Mouse (Mus musculus) thymus, adult 2 months (tissue): ENCODE measurements around the gene Tbc1d14. TPM values are rescaled to one million over a fixed set of nuclear protein-coding genes. Genes with fewer than 3 reads are reported as not detected.
A peak's percentile ranks its signal among the peaks of the same experiment; 100 is the strongest.

Experiments
- DNase-seq: peaks from one replicate; pipeline ENCODE4 v3.0.0; 2021
- H3K27ac ChIP-seq: fragments of 200-500 bp; 2 replicates; pipeline ENCODE4 v1.5.1; 2012; ENCODE audit warnings: low read length, control low read depth; ENCODE audit not compliant: control insufficient read depth, insufficient read depth
- H3K27me3 ChIP-seq: fragments of 200-500 bp; 2 replicates; pipeline ENCODE4 v1.6.1; 2012; ENCODE audit warnings: mild to moderate bottlenecking, low read length, moderate library complexity, mixed read lengths; ENCODE audit not compliant: control insufficient read depth, insufficient read depth
- H3K36me3 ChIP-seq: fragments of 200-500 bp; 2 replicates; pipeline ENCODE4 v1.6.1; 2012; ENCODE audit warnings: mild to moderate bottlenecking, low read length, moderate library complexity; ENCODE audit not compliant: control insufficient read depth, insufficient read depth
- H3K4me1 ChIP-seq: fragments of 200-500 bp; replicated peaks from 2 replicates; pipeline ENCODE4 v1.6.1; 2012; ENCODE audit warnings: low read length; ENCODE audit not compliant: control insufficient read depth, insufficient read depth
- H3K4me3 ChIP-seq: fragments of 200-500 bp; 2 replicates; pipeline ENCODE4 v1.5.1; 2012; ENCODE audit warnings: mild to moderate bottlenecking, low read length, control low read depth, moderate library complexity; ENCODE audit not compliant: control insufficient read depth, insufficient read depth
- CTCF ChIP-seq: fragments of 200-500 bp; IDR thresholded peaks from 2 replicates; pipeline ENCODE4 v1.5.1; 2012; ENCODE audit warnings: mild to moderate bottlenecking, control low read depth, low read length, moderate library complexity, borderline replicate concordance; ENCODE audit not compliant: control insufficient read depth, poor library complexity, insufficient read depth; ENCODE audit errors: extremely low read depth
- POLR2A ChIP-seq: fragments of 200-500 bp; IDR thresholded peaks from 2 replicates; pipeline ENCODE4 v1.6.1; 2012; ENCODE audit warnings: mild to moderate bottlenecking, low read length, control low read depth, moderate library complexity; ENCODE audit not compliant: control insufficient read depth, poor library complexity, insufficient read depth; ENCODE audit errors: extremely low read depth
- WGBS: fragments of 180-500 bp; shearing (Covaris S2); methylation state at CpG from one replicate; pipeline ENCODE4 v1.1.7; 2018; 5-methylcytosine and 5-hydroxymethylcytosine counted together
- polyA plus RNA-seq: library from polyadenylated mRNA; depleted of rRNA; stranded (reverse); fragments of >200 nt; gene quantifications from 2 replicates; pipeline ENCODE4 v1.2.3, GENCODE M21; 2012

Tbc1d14 gene
- polyA plus RNA-seq, 1 experiment: 48.6 TPM

DNA sequence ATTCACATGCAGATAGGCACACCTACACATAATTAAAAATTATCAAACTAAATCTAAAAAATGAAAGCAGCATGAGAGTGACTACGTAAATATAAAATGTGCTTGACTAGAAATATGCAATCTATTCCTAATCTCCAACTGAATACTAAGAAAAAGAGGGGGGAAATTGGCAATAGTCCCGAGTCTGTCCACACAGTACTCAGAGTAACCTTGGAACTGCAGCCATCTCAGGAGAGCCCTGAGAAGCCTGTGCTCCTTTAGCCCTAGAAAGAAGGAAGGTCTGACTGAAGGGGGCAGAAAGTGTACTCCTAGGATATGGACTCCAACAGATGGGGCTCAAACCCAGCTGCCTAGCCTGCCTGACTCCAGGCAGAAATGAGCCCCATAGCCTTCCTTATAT, 34.5 kb downstream of the Tbc1d14 start:
- peaks cover 34% of the 10 kb centered on the region for H3K4me1 ChIP-seq

GRCm38 (mm10) chr5:36557584-36558308, 35.3 kb downstream of the Tbc1d14 start:
- Histone ChIP-seq H3K4me1 (peaks cover 33% of the 10 kb centered on the region), H3K27ac (peak overlapping the region; percentile 89), H3K4me3 (no peak overlapping the region), H3K27me3 (no peaks in the 10 kb centered on the region), H3K36me3 (no peaks in the 10 kb centered on the region)
- TF ChIP-seq POLR2A (no peak), CTCF (no peak)
- 27% methylated on average over 7 of the region's 7 CpGs for WGBS
- peak; percentile 69 for DNase-seq

More for the DNA sequence above, 34.5 kb downstream of the Tbc1d14 start:
- H3K36me3 ChIP-seq: no peaks in the 10 kb centered on the region
- no peak overlapping the region for H3K4me3 ChIP-seq
- no peak overlapping the region for H3K27ac ChIP-seq
- whole genome bisulfite sequencing: 89% methylated on average over 2 of the region's 2 CpGs
- no peak for TF ChIP-seq POLR2A
- no peak for TF ChIP-seq CTCF
- H3K27me3 ChIP-seq: no peaks in the 10 kb centered on the region
- DNase-seq: no peak

GRCm38 (mm10) chr5:36556906-36557305, 36.2 kb downstream of the Tbc1d14 start:
- no peak for DNase-seq
- no peaks in the 10 kb centered on the region for H3K27me3 ChIP-seq
- peak overlapping the region; percentile 53; the same call in 1 of the 2 replicates for H3K27ac ChIP-seq
- H3K4me1 ChIP-seq: peaks cover 36% of the 10 kb centered on the region
- 93% methylated on average over 3 of the region's 3 CpGs for WGBS
- H3K36me3 ChIP-seq: no peaks in the 10 kb centered on the region
- H3K4me3 ChIP-seq: no peak overlapping the region
- TF ChIP-seq POLR2A (no peak), CTCF (no peak)

DNA sequence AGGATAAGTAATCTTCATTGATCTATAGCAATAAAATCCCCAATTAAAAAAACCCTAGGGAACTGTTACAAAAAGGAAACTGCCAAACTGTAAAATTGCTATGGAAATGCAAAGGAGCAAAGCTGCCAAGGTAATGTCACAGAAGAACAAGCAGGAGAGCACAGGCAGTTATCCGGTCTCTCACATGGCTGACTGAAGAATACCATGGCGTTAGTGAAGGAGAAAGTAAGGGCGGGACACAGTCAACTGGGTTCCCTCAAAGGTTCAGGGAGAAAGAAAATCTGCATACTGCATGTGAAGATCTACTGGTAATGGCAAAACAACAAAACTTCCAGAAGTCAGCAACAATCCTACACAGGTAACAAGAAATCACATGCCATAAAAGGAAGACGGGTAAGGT, 36.8 kb downstream of the Tbc1d14 start:
- H3K36me3 ChIP-seq: no peaks in the 10 kb centered on the region

GRCm38 (mm10) chr5:36554496-36554895, 38.6 kb downstream of the Tbc1d14 start:
- H3K36me3 ChIP-seq: no peaks in the 10 kb centered on the region
- WGBS: 78% methylated on average over 5 of the region's 5 CpGs
- peaks cover 46% of the 10 kb centered on the region for H3K4me1 ChIP-seq
- no peaks in the 10 kb centered on the region for H3K27me3 ChIP-seq
- peak overlapping the region; percentile 95 for H3K27ac ChIP-seq
- TF ChIP-seq POLR2A: no peak
- TF ChIP-seq CTCF: no peak
- no peak for DNase-seq
- no peak overlapping the region for H3K4me3 ChIP-seq

More for the DNA sequence above, 36.8 kb downstream of the Tbc1d14 start:
- Histone ChIP-seq H3K4me3 (no peak overlapping the region), H3K27ac (no peak overlapping the region), H3K4me1 (peaks cover 41% of the 10 kb centered on the region), H3K27me3 (no peaks in the 10 kb centered on the region)
- WGBS: 95% methylated on average over 4 of the region's 4 CpGs
- no peak for TF ChIP-seq POLR2A
- TF ChIP-seq CTCF: no peak
- no peak for DNase-seq

GRCm38 (mm10) chr5:36553886-36554285, 39.2 kb downstream of the Tbc1d14 start:
- 18% methylated on average over 4 of the region's 4 CpGs for WGBS
- peak; percentile 66 for DNase-seq
- peaks cover 48% of the 10 kb centered on the region for H3K4me1 ChIP-seq
- H3K4me3 ChIP-seq: no peak overlapping the region
- H3K27ac ChIP-seq: peak overlapping the region; percentile 95
- TF ChIP-seq POLR2A (no peak), CTCF (no peak)
- no peaks in the 10 kb centered on the region for H3K36me3 ChIP-seq
- H3K27me3 ChIP-seq: no peaks in the 10 kb centered on the region
